Mouse (Mus musculus): ENCODE results near the gene Gtsf1. TPM values are rescaled to one million over a fixed set of nuclear protein-coding genes. Genes with fewer than 3 reads are reported as not detected.

Gtsf1 gene
- polyA plus RNA-seq, 1 experiment from 2014 or later, result not detected

- WGBS, result 61% methylated on average over 7 of the region's 7 CpGs
- no peak overlapping the region for H3K9ac ChIP-seq (replicated peaks; ENCODE audit: low read depth, low read length)
- H3K27ac ChIP-seq (ENCODE audit: low read length), result peak overlapping the region; percentile 6; the same call in 1 of the 2 replicates
- ATAC-seq (ENCODE audit: insufficient number of reproducible peaks, insufficient read depth, low FRiP score, low read depth), result peak; percentile 40; the same call in 1 of the 2 replicates
- H3K4me2 ChIP-seq (replicated peaks; ENCODE audit: low read depth, low read length), result no peak overlapping the region
- no peaks in the 10 kb centered on the region for H3K9me3 ChIP-seq (ENCODE audit: control insufficient read depth, low read depth, low read length)
- H3K4me3 ChIP-seq (ENCODE audit: low read depth, low read length), result no peak overlapping the region
- H3K4me1 ChIP-seq (ENCODE audit: control insufficient read depth, insufficient read depth, low read length), result peaks cover 11% of the 10 kb centered on the region; the same call in 1 of the 2 replicates
- no peaks in the 10 kb centered on the region for H3K27me3 ChIP-seq (ENCODE audit: control insufficient read depth, insufficient read depth, low read length)
- no peaks in the 10 kb centered on the region for H3K36me3 ChIP-seq (ENCODE audit: control insufficient read depth, insufficient read depth, low read length)
Observed at GRCm38 (mm10) chr15:103383771-103384488, 46.3 kb downstream of the Gtsf1 start.

DNA sequence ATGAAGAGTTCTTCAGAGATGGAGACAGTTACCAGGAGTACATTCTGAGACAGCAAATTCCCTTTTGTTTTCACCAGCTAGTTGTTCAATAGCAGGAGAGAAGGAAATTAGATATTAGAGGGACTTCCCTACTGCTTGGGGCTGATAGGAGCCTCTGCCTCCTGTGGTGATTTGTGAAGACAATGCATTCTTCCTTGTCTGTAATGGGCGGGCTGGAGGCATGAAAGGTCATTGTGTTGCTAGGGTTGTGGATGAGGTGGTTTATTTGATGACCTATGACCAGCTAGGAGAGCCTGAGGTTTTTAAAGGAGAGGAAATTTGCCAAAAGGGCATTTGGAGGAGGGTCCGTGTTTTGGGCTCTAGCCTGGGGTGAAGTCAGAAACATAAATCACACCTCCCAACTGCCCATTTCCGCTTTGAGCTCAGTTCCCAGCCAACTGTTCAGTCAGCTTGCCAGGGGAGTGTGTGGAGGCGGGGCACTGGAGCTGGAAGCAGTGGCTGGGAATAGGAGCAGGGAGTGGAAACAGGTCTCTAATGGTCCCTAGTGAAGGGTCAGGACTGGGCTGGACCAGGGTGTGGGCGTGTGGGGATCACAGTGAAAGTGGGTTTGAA lies 47.4 kb downstream of the Gtsf1 start:
- 26% methylated on average over 5 of the region's 5 CpGs for WGBS
- H3K9me3 ChIP-seq (ENCODE audit: control insufficient read depth, low read depth, low read length), result no peaks in the 10 kb centered on the region
- no peak for ATAC-seq (ENCODE audit: insufficient number of reproducible peaks, insufficient read depth, low FRiP score, low read depth)
- H3K4me2 ChIP-seq (replicated peaks; ENCODE audit: low read depth, low read length), result no peak overlapping the region
- H3K27ac ChIP-seq (ENCODE audit: low read length), result peak overlapping the region; percentile 6; the same call in 1 of the 2 replicates
- no peaks in the 10 kb centered on the region for H3K36me3 ChIP-seq (ENCODE audit: control insufficient read depth, insufficient read depth, low read length)
- H3K27me3 ChIP-seq (ENCODE audit: control insufficient read depth, insufficient read depth, low read length), result no peaks in the 10 kb centered on the region
- peaks cover 20% of the 10 kb centered on the region for H3K4me1 ChIP-seq (ENCODE audit: control insufficient read depth, insufficient read depth, low read length)
- no peak overlapping the region for H3K4me3 ChIP-seq (ENCODE audit: low read depth, low read length)
- no peak overlapping the region for H3K9ac ChIP-seq (replicated peaks; ENCODE audit: low read depth, low read length)

DNA sequence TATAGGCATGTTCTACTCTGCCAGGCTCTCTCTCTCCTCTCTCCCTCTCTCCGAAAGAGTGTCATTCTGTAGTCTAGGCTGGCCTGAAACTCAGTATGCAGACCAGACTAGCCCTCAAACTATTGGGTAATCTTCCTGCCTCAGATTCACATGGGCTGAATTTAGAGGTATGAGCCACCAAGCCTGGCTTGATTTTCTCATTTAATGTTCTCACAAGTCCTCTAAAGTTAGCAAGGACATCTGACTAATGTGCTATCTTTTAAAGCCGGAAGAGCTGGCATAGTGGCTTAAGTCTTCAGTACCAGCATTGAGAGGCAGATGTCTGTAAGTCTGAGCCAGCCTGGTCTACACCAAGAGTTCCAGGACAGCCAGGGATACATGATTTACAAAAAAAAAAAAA lies 48.2 kb downstream of the Gtsf1 start:
- Histone ChIP-seq H3K36me3 (ENCODE audit: control insufficient read depth, insufficient read depth, low read length) (no peaks in the 10 kb centered on the region), H3K9me3 (ENCODE audit: control insufficient read depth, low read depth, low read length) (no peaks in the 10 kb centered on the region), H3K4me3 (ENCODE audit: low read depth, low read length) (no peak overlapping the region), H3K9ac (replicated peaks; ENCODE audit: low read depth, low read length) (no peak overlapping the region), H3K4me2 (replicated peaks; ENCODE audit: low read depth, low read length) (no peak overlapping the region), H3K4me1 (ENCODE audit: control insufficient read depth, insufficient read depth, low read length) (peaks cover 29% of the 10 kb centered on the region), H3K27me3 (ENCODE audit: control insufficient read depth, insufficient read depth, low read length) (no peaks in the 10 kb centered on the region), H3K27ac (ENCODE audit: low read length) (no peak overlapping the region)
- 90% methylated on average over 2 of the region's 2 CpGs for WGBS
- ATAC-seq (ENCODE audit: insufficient number of reproducible peaks, insufficient read depth, low FRiP score, low read depth), result no peak

- WGBS, result 35% methylated on average over 3 of the region's 3 CpGs
- H3K36me3 ChIP-seq (ENCODE audit: control insufficient read depth, insufficient read depth, low read length), result no peaks in the 10 kb centered on the region
- H3K9me3 ChIP-seq (ENCODE audit: control insufficient read depth, low read depth, low read length), result no peaks in the 10 kb centered on the region
- peak overlapping the region; percentile 84 for H3K27ac ChIP-seq (ENCODE audit: low read length)
- H3K4me1 ChIP-seq (ENCODE audit: control insufficient read depth, insufficient read depth, low read length), result peaks cover 39% of the 10 kb centered on the region
- H3K27me3 ChIP-seq (ENCODE audit: control insufficient read depth, insufficient read depth, low read length), result no peaks in the 10 kb centered on the region
- H3K4me2 ChIP-seq (replicated peaks; ENCODE audit: low read depth, low read length), result no peak overlapping the region
- no peak overlapping the region for H3K4me3 ChIP-seq (ENCODE audit: low read depth, low read length)
- ATAC-seq (ENCODE audit: insufficient number of reproducible peaks, insufficient read depth, low FRiP score, low read depth), result peak; percentile 54; the same call in 1 of the 2 replicates
- H3K9ac ChIP-seq (replicated peaks; ENCODE audit: low read depth, low read length), result no peak overlapping the region
Observed at GRCm38 (mm10) chr15:103378665-103379356, 51.5 kb downstream of the Gtsf1 start.

DNA sequence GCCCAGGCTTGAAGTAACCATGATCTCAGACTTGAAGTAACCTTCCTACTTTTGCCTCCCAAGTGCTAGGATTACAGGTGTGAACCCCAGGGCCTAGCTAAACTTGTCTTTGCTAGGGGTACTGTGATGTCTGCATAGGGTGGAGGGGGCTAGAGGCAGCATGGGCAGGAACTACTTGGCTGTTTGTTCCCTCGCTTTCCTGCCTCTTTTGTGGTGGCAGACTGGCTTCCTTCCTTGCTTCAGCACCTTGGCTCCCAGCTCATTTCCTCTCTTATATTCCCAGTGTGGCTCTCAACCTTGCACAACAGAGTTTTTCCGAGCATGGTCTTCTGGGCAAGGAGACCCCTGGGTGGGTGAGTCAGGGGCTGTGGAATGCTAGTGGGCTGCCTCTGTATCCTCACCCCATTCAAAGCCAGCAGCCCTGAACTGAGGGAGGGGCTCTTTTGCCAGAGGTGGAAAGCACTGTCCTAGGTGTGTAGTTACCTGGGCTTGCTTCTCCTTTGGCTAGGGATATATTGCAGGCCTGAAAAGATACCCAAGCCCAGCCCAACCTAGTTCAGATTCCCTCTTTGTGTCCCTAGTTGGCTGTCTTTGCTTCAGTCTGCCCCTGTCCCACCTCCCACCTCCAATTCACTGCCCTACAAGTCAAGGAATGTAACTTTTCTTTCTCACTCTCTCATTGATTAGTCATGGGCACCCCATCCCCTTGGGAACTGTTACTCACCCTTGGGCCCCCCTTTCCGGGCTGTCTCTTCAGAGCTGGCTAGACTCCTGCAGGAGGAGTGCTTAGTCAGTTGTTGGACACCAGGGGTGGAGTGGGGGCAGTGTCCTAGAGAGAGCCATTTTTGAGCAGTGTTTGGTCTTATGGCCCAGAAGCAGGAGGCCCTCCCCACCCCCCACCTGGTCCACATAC lies 52.3 kb downstream of the Gtsf1 start:
- H3K27ac ChIP-seq (ENCODE audit: low read length), result peak overlapping the region; percentile 84
- no peaks in the 10 kb centered on the region for H3K36me3 ChIP-seq (ENCODE audit: control insufficient read depth, insufficient read depth, low read length)
- no peaks in the 10 kb centered on the region for H3K9me3 ChIP-seq (ENCODE audit: control insufficient read depth, low read depth, low read length)
- no peak overlapping the region for H3K4me3 ChIP-seq (ENCODE audit: low read depth, low read length)
- H3K9ac ChIP-seq (replicated peaks; ENCODE audit: low read depth, low read length), result no peak overlapping the region
- 78% methylated on average over 3 of the region's 3 CpGs for WGBS
- H3K4me2 ChIP-seq (replicated peaks; ENCODE audit: low read depth, low read length), result no peak overlapping the region
- H3K27me3 ChIP-seq (ENCODE audit: control insufficient read depth, insufficient read depth, low read length), result no peaks in the 10 kb centered on the region
- ATAC-seq (ENCODE audit: insufficient number of reproducible peaks, insufficient read depth, low FRiP score, low read depth), result peak; percentile 8; the same call in 1 of the 2 replicates
- peaks cover 32% of the 10 kb centered on the region for H3K4me1 ChIP-seq (ENCODE audit: control insufficient read depth, insufficient read depth, low read length)

GRCm38 (mm10) chr15:103376837-103377269 lies 53.4 kb downstream of the Gtsf1 start:
- no peak overlapping the region for H3K4me2 ChIP-seq (replicated peaks; ENCODE audit: low read depth, low read length)
- H3K9me3 ChIP-seq (ENCODE audit: control insufficient read depth, low read depth, low read length), result no peaks in the 10 kb centered on the region
- 36% methylated on average over 8 of the region's 8 CpGs for WGBS
- no peak overlapping the region for H3K9ac ChIP-seq (replicated peaks; ENCODE audit: low read depth, low read length)
- peaks cover 29% of the 10 kb centered on the region for H3K4me1 ChIP-seq (ENCODE audit: control insufficient read depth, insufficient read depth, low read length)
- no peaks in the 10 kb centered on the region for H3K27me3 ChIP-seq (ENCODE audit: control insufficient read depth, insufficient read depth, low read length)
- peak overlapping the region; percentile 84 for H3K27ac ChIP-seq (ENCODE audit: low read length)
- no peaks in the 10 kb centered on the region for H3K36me3 ChIP-seq (ENCODE audit: control insufficient read depth, insufficient read depth, low read length)
- no peak overlapping the region for H3K4me3 ChIP-seq (ENCODE audit: low read depth, low read length)
- ATAC-seq (ENCODE audit: insufficient number of reproducible peaks, insufficient read depth, low FRiP score, low read depth), result peak; percentile 63; the same call in 1 of the 2 replicates

- Histone ChIP-seq H3K27me3 (ENCODE audit: control insufficient read depth, insufficient read depth, low read length) (no peaks in the 10 kb centered on the region), H3K9me3 (ENCODE audit: control insufficient read depth, low read depth, low read length) (no peaks in the 10 kb centered on the region), H3K4me2 (replicated peaks; ENCODE audit: low read depth, low read length) (no peak overlapping the region), H3K9ac (replicated peaks; ENCODE audit: low read depth, low read length) (no peak overlapping the region), H3K4me3 (ENCODE audit: low read depth, low read length) (no peak overlapping the region), H3K36me3 (ENCODE audit: control insufficient read depth, insufficient read depth, low read length) (no peaks in the 10 kb centered on the region), H3K4me1 (ENCODE audit: control insufficient read depth, insufficient read depth, low read length) (peaks cover 32% of the 10 kb centered on the region), H3K27ac (ENCODE audit: low read length) (no peak overlapping the region)
- WGBS, result 83% methylated on average over 4 of the region's 4 CpGs
- ATAC-seq (ENCODE audit: insufficient number of reproducible peaks, insufficient read depth, low FRiP score, low read depth), result no peak
Observed at GRCm38 (mm10) chr15:103375112-103375800, 55.0 kb downstream of the Gtsf1 start.

All from stomach, embryonic 14.5 days (tissue).